Mouse (Mus musculus) ovary, postnatal 14 days (tissue): ENCODE data around the gene Gm37419.

Source experiments
- DNase-seq: peaks from one replicate; pipeline ENCODE4 v3.0.0; 2022; ENCODE audit warnings: low spot score

Gm37419 gene

GRCm38 (mm10) chr16:23997228-23997627 is 8.9 kb downstream of the Gm37419 start:
- DNase-seq = no peak

- no peak for DNase-seq
Measured at GRCm38 (mm10) chr16:23997912-23998311, 9.6 kb downstream of the Gm37419 start.

- no peak for DNase-seq
Measured at GRCm38 (mm10) chr16:24005928-24006327, 17.6 kb downstream of the Gm37419 start.

GRCm38 (mm10) chr16:24009891-24010290 is 21.6 kb downstream of the Gm37419 start:
- no peak for DNase-seq

- DNase-seq = no peak
Measured at GRCm38 (mm10) chr16:24011306-24011705, 23.0 kb downstream of the Gm37419 start.

GRCm38 (mm10) chr16:24012066-24012465 is 23.8 kb downstream of the Gm37419 start:
- DNase-seq = no peak

GRCm38 (mm10) chr16:24014378-24014777 is 26.1 kb downstream of the Gm37419 start:
- DNase-seq = no peak

GRCm38 (mm10) chr16:24016273-24016672 is 28.0 kb downstream of the Gm37419 start:
- DNase-seq = no peak

GRCm38 (mm10) chr16:24016742-24017141 is 28.5 kb downstream of the Gm37419 start:
- DNase-seq = no peak

GRCm38 (mm10) chr16:24021722-24022121 is 33.4 kb downstream of the Gm37419 start:
- no peak for DNase-seq

GRCm38 (mm10) chr16:24022605-24023004 is 34.3 kb downstream of the Gm37419 start:
- DNase-seq = no peak

- DNase-seq = no peak
Measured at GRCm38 (mm10) chr16:24025442-24025841, 37.2 kb downstream of the Gm37419 start.

- DNase-seq = no peak
Measured at GRCm38 (mm10) chr16:24029965-24030672, 41.8 kb downstream of the Gm37419 start.

- DNase-seq = no peak
Measured at GRCm38 (mm10) chr16:24033259-24033658, 45.0 kb downstream of the Gm37419 start.

- DNase-seq = no peak
Measured at GRCm38 (mm10) chr16:24034450-24034849, 46.2 kb downstream of the Gm37419 start.

GRCm38 (mm10) chr16:24035767-24036166 is 47.5 kb downstream of the Gm37419 start:
- no peak for DNase-seq

GRCm38 (mm10) chr16:24036398-24036797 is 48.1 kb downstream of the Gm37419 start:
- DNase-seq = no peak
